Mouse (Mus musculus): ENCODE results near the gene Ms4a3.

The Ms4a3 gene

GRCm38 (mm10) chr19:11589205-11589604, 51.4 kb downstream of the Ms4a3 start:
- no peak for ATAC-seq (ENCODE audit: low TSS enrichment)
